Mouse (Mus musculus): Measurements from ENCODE around the gene Nmt1.

Gene Nmt1

GRCm38 (mm10) chr11:103076581-103076980, 48.6 kb downstream of the Nmt1 start:
- DNase-seq (ENCODE audit: low spot score), result no peak

GRCm38 (mm10) chr11:103078131-103078530, 50.1 kb downstream of the Nmt1 start:
- no peak for DNase-seq (ENCODE audit: low spot score)

- peak; percentile 66 for DNase-seq (ENCODE audit: low spot score)
These were observed 52.5 kb downstream of the Nmt1 start for GRCm38 (mm10) chr11:103080323-103081091.

- DNase-seq (ENCODE audit: low spot score), result no peak
These were observed 53.6 kb downstream of the Nmt1 start for GRCm38 (mm10) chr11:103081631-103082030.

GRCm38 (mm10) chr11:103093306-103093705, 65.3 kb downstream of the Nmt1 start:
- no peak for DNase-seq (ENCODE audit: low spot score)

GRCm38 (mm10) chr11:103093862-103094833, 66.2 kb downstream of the Nmt1 start:
- no peak for DNase-seq (ENCODE audit: low spot score)

GRCm38 (mm10) chr11:103095107-103095670, 67.2 kb downstream of the Nmt1 start:
- DNase-seq (ENCODE audit: low spot score), result no peak

GRCm38 (mm10) chr11:103095801-103096200, 67.8 kb downstream of the Nmt1 start:
- no peak for DNase-seq (ENCODE audit: low spot score)

GRCm38 (mm10) chr11:103096979-103097894, 69.2 kb downstream of the Nmt1 start:
- DNase-seq (ENCODE audit: low spot score), result peak; percentile 51

- DNase-seq (ENCODE audit: low spot score), result no peak
These were observed 70.7 kb downstream of the Nmt1 start for GRCm38 (mm10) chr11:103098531-103099190.

GRCm38 (mm10) chr11:103099352-103099940, 71.5 kb downstream of the Nmt1 start:
- no peak for DNase-seq (ENCODE audit: low spot score)

- no peak for DNase-seq (ENCODE audit: low spot score)
These were observed 72.4 kb downstream of the Nmt1 start for GRCm38 (mm10) chr11:103100361-103100760.

GRCm38 (mm10) chr11:103101481-103101865, 73.5 kb downstream of the Nmt1 start, which contains the start of the genes Plcd3 and Acbd4:
Gene Plcd3, minus strand, starts transcription at chr11:103101658.
Gene Acbd4, plus strand, starts transcription at chr11:103101682.
- peak; percentile 90 for DNase-seq (ENCODE audit: low spot score)

GRCm38 (mm10) chr11:103101866-103102501, 74.0 kb downstream of the Nmt1 start:
- peak; percentile 58 for DNase-seq (ENCODE audit: low spot score)

- peak; percentile 95 for DNase-seq (ENCODE audit: low spot score)
These were observed 74.8 kb downstream of the Nmt1 start for GRCm38 (mm10) chr11:103102725-103103349.

- DNase-seq (ENCODE audit: low spot score), result no peak
These were observed 75.6 kb downstream of the Nmt1 start for GRCm38 (mm10) chr11:103103621-103104020.

GRCm38 (mm10) chr11:103104469-103104868, 76.5 kb downstream of the Nmt1 start:
- DNase-seq (ENCODE audit: low spot score), result no peak

GRCm38 (mm10) chr11:103105180-103105725, 77.3 kb downstream of the Nmt1 start:
- no peak for DNase-seq (ENCODE audit: low spot score)

GRCm38 (mm10) chr11:103105810-103106209, 77.8 kb downstream of the Nmt1 start:
- no peak for DNase-seq (ENCODE audit: low spot score)
